Mouse (Mus musculus) T-cell, adult 66 days (primary cell): ENCODE measurements around the gene Gm9008. TPM values are rescaled to one million over a fixed set of nuclear protein-coding genes. Genes with fewer than 3 reads are reported as not detected.

Experiments
- total RNA-seq, 2 experiments: library from RNA; stranded (reverse); gene quantifications; 3 replicates in 1 of 2; 4 replicates in 1 of 2; pipeline ENCODE4 v1.2.4; 2023

Gene Gm9008
- total RNA-seq: 1 to 10 TPM; 4.6 to 4.7 TPM

GRCm38 (mm10) chr6:76497054-76497835, at the start of gene Gm9008:
Gene Gm9008, minus strand, starts transcription at chr6:76497784.

